Mouse (Mus musculus) testis, adult 2 months (tissue): Measurements from ENCODE around the gene Rpl12.

Experiments used
- CTCF ChIP-seq: fragments of 200-500 bp; IDR thresholded peaks from 2 replicates; pipeline ENCODE4 v1.5.1; 2012; ENCODE audit warnings: low read depth, mild to moderate bottlenecking, inconsistent platforms, low read length, moderate library complexity; ENCODE audit not compliant: control insufficient read depth, insufficient read depth, insufficient replicate concordance
- POLR2A ChIP-seq: fragments of 200-500 bp; IDR thresholded peaks from 2 replicates; pipeline ENCODE4 v1.6.1; 2012; ENCODE audit warnings: low read depth, mild to moderate bottlenecking, inconsistent platforms, low read length, moderate library complexity; ENCODE audit not compliant: control insufficient read depth

DNA sequence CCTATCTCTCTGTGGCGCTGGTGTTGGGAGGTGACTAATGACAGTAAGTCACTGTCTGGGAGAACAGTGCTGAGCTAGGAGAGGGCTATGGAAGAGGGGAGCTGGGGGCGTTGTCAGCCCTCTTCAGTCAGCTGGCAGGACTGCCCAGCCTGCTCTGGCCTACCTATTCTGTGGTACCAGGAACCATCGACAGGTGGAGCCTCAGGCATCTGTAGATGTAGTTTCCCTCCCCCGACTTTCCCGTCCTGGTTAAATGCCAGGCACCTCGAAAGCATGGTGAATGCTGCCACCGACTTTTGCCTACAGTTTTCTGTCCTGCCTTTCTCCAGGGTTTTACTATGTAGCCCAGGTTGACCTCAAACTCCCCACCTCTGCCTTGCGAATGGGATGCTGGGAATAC, 4.0 kb upstream of the Rpl12 start:
- TF ChIP-seq CTCF (no peak), POLR2A (no peak)
